Mouse (Mus musculus) heart, embryonic 11.5 days (tissue): Measurements from ENCODE around the gene Trim7. TPM values are rescaled to one million over a fixed set of nuclear protein-coding genes. Genes with fewer than 3 reads are reported as not detected.
A peak's percentile ranks its signal among the peaks of the same experiment; 100 is the strongest.
"Not testable (repeated sequence)": the region's sequence is repeated elsewhere in the genome, so short reads cannot be mapped to it uniquely, and the experiment has no call there.

Source experiments
- ATAC-seq: fragments of 200-750 bp; cut with Nextera tagmentation; replicated peaks from 2 replicates; pipeline ENCODE4 v1.8.0; 2017; ENCODE audit warnings: moderate library complexity; ENCODE audit not compliant: insufficient number of reproducible peaks, low FRiP score, low TSS enrichment
- H3K27ac ChIP-seq: fragments of 300-500 bp; sonication (generic); 2 replicates; pipeline ENCODE4 v1.5.1; 2014; ENCODE audit warnings: mild to moderate bottlenecking, low read depth, low read length
- H3K27me3 ChIP-seq: fragments of 300-500 bp; sonication (generic); 2 replicates; pipeline ENCODE4 v1.6.1; 2014; ENCODE audit warnings: mild to moderate bottlenecking, low read length, mixed read lengths; ENCODE audit not compliant: control insufficient read depth, insufficient read depth
- H3K36me3 ChIP-seq: fragments of 300-500 bp; sonication (generic); 2 replicates; pipeline ENCODE4 v1.6.1; 2014; ENCODE audit warnings: mild to moderate bottlenecking, low read length, moderate library complexity, mixed read lengths; ENCODE audit not compliant: control insufficient read depth, insufficient read depth
- H3K4me1 ChIP-seq: fragments of 300-500 bp; sonication (generic); 2 replicates; pipeline ENCODE4 v1.6.1; 2014; ENCODE audit warnings: low read length; ENCODE audit not compliant: control insufficient read depth, insufficient read depth
- H3K4me2 ChIP-seq: fragments of 300-500 bp; sonication (generic); 2 replicates; pipeline ENCODE4 v1.6.1; 2014; ENCODE audit warnings: mild to moderate bottlenecking, moderate library complexity
- H3K4me3 ChIP-seq: fragments of 300-500 bp; sonication (generic); 2 replicates; pipeline ENCODE4 v1.5.1; 2014; ENCODE audit warnings: low read depth, low read length
- H3K9ac ChIP-seq: fragments of 300-500 bp; sonication (generic); 2 replicates; pipeline ENCODE4 v1.6.1; 2014; ENCODE audit warnings: mild to moderate bottlenecking, low read depth, low read length, moderate library complexity
- H3K9me3 ChIP-seq: fragments of 300-500 bp; sonication (generic); replicated peaks from 2 replicates; pipeline ENCODE4 v1.6.1; 2016; ENCODE audit warnings: low read length; ENCODE audit not compliant: control insufficient read depth
- WGBS: fragments of 180-500 bp; shearing (Covaris S2); extraction: QIAGEN DNeasy Blood & Tissue Kit; methylation state at CpG from one replicate; pipeline ENCODE4 v1.1.7; 2014; ENCODE audit not compliant: insufficient replicate concordance; 5-methylcytosine and 5-hydroxymethylcytosine counted together
- polyA plus RNA-seq: library from polyadenylated mRNA; unstranded; fragments of >200 nt; fragmentation: Nextera tagmentation; extraction: Ambion mirVana; gene quantifications from 2 replicates; pipeline ENCODE4 v1.2.1, GENCODE M21; 2014

Trim7 gene
- polyA plus RNA-seq, 1 experiment from 2014 or later = 0.43 TPM

DNA sequence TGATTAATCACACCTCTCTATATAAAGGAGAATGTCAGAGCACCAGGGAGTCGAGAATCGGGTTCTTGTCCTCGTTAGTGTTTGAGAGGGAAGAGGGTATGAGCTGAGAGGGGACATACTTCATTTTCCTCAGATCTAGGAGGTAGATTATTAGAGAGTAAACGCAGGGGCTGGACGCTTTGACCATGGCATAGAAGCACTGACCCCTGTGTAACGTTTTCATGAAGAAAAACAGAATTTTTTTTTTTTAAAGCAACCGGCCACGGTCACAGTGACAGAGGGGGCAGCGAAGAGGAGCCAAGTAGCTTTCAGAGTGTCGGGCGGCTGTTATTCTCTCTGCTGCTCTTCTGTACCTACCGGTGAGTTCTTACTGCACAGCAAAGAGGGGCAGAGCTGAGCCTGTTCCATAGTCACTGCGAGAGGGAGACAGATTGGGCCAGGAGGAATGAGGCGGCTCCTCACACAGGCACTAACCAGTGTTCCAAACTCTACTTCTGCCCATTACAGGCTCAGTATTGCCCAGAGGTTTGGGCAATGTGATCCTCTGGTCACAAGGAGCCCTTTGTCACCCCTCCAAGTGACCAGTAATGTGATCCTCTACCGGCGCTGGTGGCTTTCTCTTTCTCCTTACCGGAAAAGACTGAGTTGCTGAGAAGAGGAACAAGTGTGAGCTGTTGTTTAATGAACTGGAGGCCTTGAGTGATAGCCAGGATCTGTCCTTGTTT, 46.0 kb downstream of the Trim7 start:
- WGBS = 11% methylated on average over 17 of the region's 17 CpGs
- ATAC-seq = no peak
- H3K36me3 ChIP-seq = no peaks in the 10 kb centered on the region
- peak overlapping the region; percentile 74 for H3K4me2 ChIP-seq
- peak overlapping the region; percentile 76 for H3K9ac ChIP-seq
- peaks cover 13% of the 10 kb centered on the region for H3K4me1 ChIP-seq
- H3K9me3 ChIP-seq = no peaks in the 10 kb centered on the region
- H3K4me3 ChIP-seq = peak overlapping the region; percentile 57
- no peaks in the 10 kb centered on the region for H3K27me3 ChIP-seq
- H3K27ac ChIP-seq = no peak overlapping the region; the same call in 1 of the 2 replicates

DNA sequence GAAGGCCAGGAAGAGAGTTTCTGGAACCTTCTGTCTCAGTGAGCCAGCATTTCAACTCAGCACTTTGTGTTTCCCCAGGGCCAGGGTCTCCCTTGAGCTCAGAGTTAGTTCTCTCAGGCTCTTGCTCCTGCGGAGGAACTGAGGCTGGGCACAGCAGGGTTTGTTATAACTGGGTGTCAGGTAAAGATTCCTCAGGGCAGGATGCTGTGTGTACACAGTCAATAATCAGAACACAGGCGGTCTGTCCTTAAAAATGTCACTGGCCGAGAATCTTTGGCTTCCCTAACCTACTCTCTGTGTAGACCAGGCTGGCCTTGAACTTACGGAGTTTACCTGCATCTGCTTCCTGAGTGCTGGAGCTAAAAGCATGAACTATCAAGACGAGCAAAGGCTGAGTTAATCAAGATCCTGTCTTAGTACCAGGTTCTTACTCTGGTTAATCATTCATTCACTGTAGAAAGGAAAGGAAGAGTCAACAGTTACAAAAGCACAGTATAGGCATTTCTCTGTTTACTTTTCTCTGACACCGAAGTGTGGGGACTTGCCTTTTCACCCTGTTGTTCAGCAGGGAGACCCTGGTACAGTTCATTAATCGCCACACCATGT, 46.9 kb downstream of the Trim7 start:
- H3K9me3 ChIP-seq = no peaks in the 10 kb centered on the region
- no peak overlapping the region for H3K4me2 ChIP-seq
- no peaks in the 10 kb centered on the region for H3K36me3 ChIP-seq
- no peak overlapping the region for H3K27ac ChIP-seq
- no peak overlapping the region for H3K4me3 ChIP-seq
- H3K9ac ChIP-seq = no peak overlapping the region
- WGBS = 80% methylated on average over 7 of the region's 7 CpGs
- H3K27me3 ChIP-seq = no peaks in the 10 kb centered on the region
- no peak for ATAC-seq
- peaks cover 13% of the 10 kb centered on the region for H3K4me1 ChIP-seq

DNA sequence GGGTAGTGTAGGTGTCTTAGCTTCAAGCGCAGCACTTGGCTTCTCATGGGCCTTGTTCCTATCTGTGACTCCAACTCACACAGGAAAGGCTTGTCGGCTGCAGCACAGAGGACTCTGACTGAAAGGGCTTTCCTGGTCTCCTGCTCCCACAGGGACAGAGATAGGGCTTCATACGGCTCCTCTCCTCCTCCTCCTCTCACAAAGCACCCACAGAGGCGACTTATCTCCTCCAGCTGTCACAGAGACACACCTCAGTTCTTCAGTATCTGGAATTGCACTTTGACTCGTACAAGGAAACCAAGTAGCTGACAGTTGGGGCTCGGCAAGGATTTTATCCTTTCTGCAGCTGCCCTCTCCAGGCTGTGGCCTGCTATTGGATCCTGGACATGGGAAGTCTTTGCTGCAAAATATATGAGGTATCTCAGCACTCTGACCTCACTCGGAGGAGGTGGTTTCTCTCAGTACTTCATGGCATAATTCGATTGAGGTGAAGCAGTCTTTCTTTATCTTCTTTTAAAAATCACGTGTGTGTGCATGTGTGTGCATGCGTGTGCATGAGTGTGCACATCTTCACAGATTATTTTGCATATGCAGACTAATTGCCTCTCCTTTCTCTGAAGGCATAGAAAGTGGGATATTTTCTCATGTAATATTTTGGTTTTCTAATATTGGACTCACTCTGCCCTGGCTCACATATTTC, 47.8 kb downstream of the Trim7 start:
- no peak overlapping the region for H3K4me2 ChIP-seq
- no peak for ATAC-seq
- H3K27me3 ChIP-seq = no peaks in the 10 kb centered on the region
- no peak overlapping the region for H3K9ac ChIP-seq
- 40% methylated on average over 10 of the region's 10 CpGs for WGBS
- no peak overlapping the region for H3K27ac ChIP-seq
- no peaks in the 10 kb centered on the region for H3K9me3 ChIP-seq
- H3K4me3 ChIP-seq = no peak overlapping the region
- no peaks in the 10 kb centered on the region for H3K36me3 ChIP-seq
- H3K4me1 ChIP-seq = peaks cover 13% of the 10 kb centered on the region

- Histone ChIP-seq H3K4me2 (no peak overlapping the region; the same call in 1 of the 2 replicates), H3K27ac (no peak overlapping the region), H3K9me3 (no peaks in the 10 kb centered on the region), H3K4me3 (no peak overlapping the region), H3K4me1 (peaks cover 6% of the 10 kb centered on the region), H3K27me3 (no peaks in the 10 kb centered on the region), H3K36me3 (no peaks in the 10 kb centered on the region), H3K9ac (no peak overlapping the region)
- no peak for ATAC-seq
- WGBS = 1% methylated on average over 4 of the region's 4 CpGs
Observed at GRCm38 (mm10) chr11:48874465-48874864, 48.5 kb downstream of the Trim7 start.

DNA sequence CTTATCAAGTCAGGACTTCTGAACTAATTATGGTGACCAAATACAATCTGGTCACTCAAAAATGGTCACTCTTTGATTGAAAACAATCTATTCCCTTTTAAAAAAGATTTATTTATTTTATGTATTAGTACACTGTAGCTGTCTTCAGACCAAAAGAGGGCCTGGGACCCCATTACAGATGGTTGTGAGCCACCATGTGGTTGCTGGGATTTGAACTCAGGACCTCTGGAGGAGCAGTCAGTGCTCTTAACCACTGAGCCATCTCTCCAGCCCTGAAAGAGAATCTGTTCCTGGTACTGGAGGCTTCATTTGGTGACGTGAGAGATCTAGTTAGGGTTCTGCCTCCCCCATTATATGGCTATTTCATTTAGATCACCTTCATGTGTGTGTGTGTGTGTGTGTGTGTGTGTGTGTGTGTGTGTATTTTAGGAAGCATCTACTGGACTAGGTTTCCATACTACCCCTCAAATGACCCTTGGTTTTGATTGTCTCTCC, 49.5 kb downstream of the Trim7 start:
- not testable (repeated sequence) for ATAC-seq, H3K36me3 ChIP-seq, H3K4me2 ChIP-seq, H3K4me1 ChIP-seq, H3K4me3 ChIP-seq, H3K9ac ChIP-seq, H3K9me3 ChIP-seq, H3K27me3 ChIP-seq, H3K27ac ChIP-seq
- WGBS = 67% methylated on average over 1 of the region's 1 CpGs

- Histone ChIP-seq H3K27me3 (no peaks in the 10 kb centered on the region), H3K9ac (no peak overlapping the region), H3K27ac (no peak overlapping the region), H3K4me1 (peaks cover 2% of the 10 kb centered on the region; the same call in 1 of the 2 replicates), H3K4me2 (no peak overlapping the region), H3K9me3 (no peaks in the 10 kb centered on the region), H3K4me3 (no peak overlapping the region), H3K36me3 (no peaks in the 10 kb centered on the region)
- ATAC-seq = no peak
- WGBS = 86% methylated on average over 1 of the region's 1 CpGs
Observed at GRCm38 (mm10) chr11:48876680-48877079, 50.7 kb downstream of the Trim7 start.

GRCm38 (mm10) chr11:48898812-48899431, 73.0 kb downstream of the Trim7 start:
- H3K27ac ChIP-seq = no peak overlapping the region
- H3K4me3 ChIP-seq = no peak overlapping the region
- no peak overlapping the region for H3K4me2 ChIP-seq
- no peak overlapping the region for H3K9ac ChIP-seq
- no peaks in the 10 kb centered on the region for H3K27me3 ChIP-seq
- H3K36me3 ChIP-seq = no peaks in the 10 kb centered on the region
- no peaks in the 10 kb centered on the region for H3K4me1 ChIP-seq
- no peaks in the 10 kb centered on the region for H3K9me3 ChIP-seq
- ATAC-seq = no peak
- 69% methylated on average over 2 of the region's 2 CpGs for WGBS

GRCm38 (mm10) chr11:48900654-48901566, 75.0 kb downstream of the Trim7 start:
- not testable (repeated sequence) for H3K4me3 ChIP-seq, H3K4me2 ChIP-seq, H3K9me3 ChIP-seq, H3K36me3 ChIP-seq, H3K27me3 ChIP-seq, ATAC-seq, H3K27ac ChIP-seq, H3K4me1 ChIP-seq, H3K9ac ChIP-seq
- 76% methylated on average over 6 of the region's 6 CpGs for WGBS
